Mouse (Mus musculus) heart, embryonic 11.5 days (tissue): ENCODE results near the gene Rnf130. TPM values are rescaled to one million over a fixed set of nuclear protein-coding genes. Genes with fewer than 3 reads are reported as not detected.
A peak's percentile ranks its signal among the peaks of the same experiment; 100 is the strongest.

ENCODE experiments used
- microRNA counts: library from miRNA; unstranded; fragments of <30 nt; microRNA quantifications from one replicate; lab custom pipeline; 2015
- microRNA-seq: library from miRNA; unstranded; fragments of <30 nt; microRNA quantifications from one replicate; pipeline ENCODE4, GENCODE M21; 2016; ENCODE audit warnings: borderline number of aligned reads
- polyA plus RNA-seq: library from polyadenylated mRNA; unstranded; fragments of >200 nt; fragmentation: Nextera tagmentation; extraction: Ambion mirVana; gene quantifications from 2 replicates; pipeline ENCODE4 v1.2.1, GENCODE M21; 2014

The Rnf130 gene
- polyA plus RNA-seq, 1 experiment from 2014 or later, result 30.3 TPM

MicroRNAs encoded within 50 kb of the gene (microRNA counts, 519-probe panel; counts per million panel counts)
- microRNA mmu-miR-340-3p (lab: Ali Mortazavi, UCI) (32.2 counts per million), microRNA mmu-miR-340-5p (lab: Ali Mortazavi, UCI) (5,617 counts per million, percentile 66 among the panel's probes with 10 or more counts)

Small RNA genes within 50 kb of the gene (microRNA-seq; reads per million reads assigned to microRNA genes)
- 231 reads per million, percentile 72 among the genes with 10 or more reads in this experiment for gene Mir340

Other genes with a start within 250 kb of the Rnf130 start
- 13.9 and 18.4 TPM in 2 replicates for gene Gfpt2, start 231.2 kb upstream of the Rnf130 start, polyA plus RNA-seq
- gene Mapk9, start 178.6 kb upstream of the Rnf130 start, polyA plus RNA-seq, result 35.8 and 40.8 TPM in 2 replicates
- gene Rasgef1c, start 123.5 kb upstream of the Rnf130 start, polyA plus RNA-seq, result 0.13 and 0.45 TPM in 2 replicates
- 20.7 and 27.3 TPM in 2 replicates for gene Tbc1d9b, start 106.0 kb downstream of the Rnf130 start, polyA plus RNA-seq
- gene Mrnip, start 149.1 kb downstream of the Rnf130 start, polyA plus RNA-seq, result 15.3 and 17.6 TPM in 2 replicates
- 159 and 197 TPM in 2 replicates for gene Sqstm1, start 185.5 kb downstream of the Rnf130 start, polyA plus RNA-seq
- 14.2 and 14.4 TPM in 2 replicates for gene Mgat4b, start 185.5 kb downstream of the Rnf130 start, polyA plus RNA-seq
- 0.74 TPM in 1 of 2 replicates, not detected in the other for gene Ltc4s, start 213.3 kb downstream of the Rnf130 start, polyA plus RNA-seq